Mouse (Mus musculus) CH12.LX (cell line): ENCODE measurements around the gene Sall4. TPM values are rescaled to one million over a fixed set of nuclear protein-coding genes. Genes with fewer than 3 reads are reported as not detected.

Source experiments
- DNase-seq: peaks from one replicate; pipeline ENCODE4 v3.0.0-alpha.2; 2013; ENCODE audit errors: extremely low read depth
- H3K27ac ChIP-seq: 2 replicates; pipeline ENCODE4 v1.5.1; 2012; ENCODE audit warnings: low read depth, mild to moderate bottlenecking, control low read depth, moderate library complexity; ENCODE audit not compliant: insufficient read depth
- H3K27me3 ChIP-seq: replicated peaks from 2 replicates; pipeline ENCODE3; 2012; ENCODE audit warnings: inconsistent platforms
- H3K36me3 ChIP-seq, 2 experiments: replicated peaks in 1 of 2; 2 replicates each; pipeline versions ENCODE3 to v1.6.1; 2012; ENCODE audit warnings: inconsistent platforms in 1 of 2, low read length in 1 of 2, mild to moderate bottlenecking in 1 of 2, mixed read lengths in 1 of 2, moderate library complexity in 1 of 2; ENCODE audit not compliant: control insufficient read depth in 1 of 2, insufficient read depth in 1 of 2
- H3K4me1 ChIP-seq, 2 experiments: 2 replicates each; pipeline ENCODE4 v1.6.1; 2012; ENCODE audit warnings: inconsistent platforms in 1 of 2, moderate library complexity in 1 of 2; ENCODE audit not compliant: insufficient read depth in 2 of 2, control insufficient read depth in 1 of 2
- H3K4me2 ChIP-seq: 2 replicates; pipeline ENCODE4 v1.6.1; 2012; ENCODE audit warnings: low read depth, mild to moderate bottlenecking, control low read depth; ENCODE audit not compliant: poor library complexity, insufficient read depth, severe bottlenecking
- H3K4me3 ChIP-seq, 3 experiments: fragments of 150-350 bp in 1 of 3; sonication (generic) in 1 of 3; replicated peaks in 1 of 3; 2 replicates each; pipeline versions ENCODE3 to v1.5.1; 2011 to 2012; ENCODE audit warnings: low read depth in 2 of 3, low read length in 2 of 3, mild to moderate bottlenecking in 2 of 3, moderate library complexity in 2 of 3, control low read depth in 1 of 3, improper control_type of control experiment in 1 of 3, inconsistent platforms in 1 of 3, mixed read lengths in 1 of 3; ENCODE audit not compliant: poor library complexity in 1 of 3
- H3K79me2 ChIP-seq: replicated peaks from 2 replicates; pipeline ENCODE4 v1.6.1; 2012; ENCODE audit warnings: mild to moderate bottlenecking, moderate library complexity; ENCODE audit not compliant: control insufficient read depth, poor library complexity, insufficient read depth, severe bottlenecking; ENCODE audit errors: extremely low read depth
- H3K9ac ChIP-seq: 2 replicates; pipeline ENCODE4 v1.6.1; 2012; ENCODE audit warnings: low read depth, mild to moderate bottlenecking, control low read depth, moderate library complexity; ENCODE audit not compliant: insufficient read depth
- H3K9me3 ChIP-seq: replicated peaks from 2 replicates; pipeline ENCODE3; 2012; ENCODE audit warnings: low read length, inconsistent platforms, mixed read lengths
- BHLHE40 ChIP-seq: IDR thresholded peaks from 2 replicates; pipeline ENCODE4 v1.6.1; 2011; ENCODE audit warnings: mild to moderate bottlenecking, low read depth, low read length, improper control_type of control experiment
- CHD1 ChIP-seq: IDR thresholded peaks from 2 replicates; pipeline ENCODE4 v1.6.1; 2012; ENCODE audit warnings: low read depth, low read length, improper control_type of control experiment, inconsistent platforms
- CHD2 ChIP-seq: IDR thresholded peaks from 2 replicates; pipeline ENCODE4 v1.6.1; 2011; ENCODE audit warnings: low read length, improper control_type of control experiment
- CTCF ChIP-seq, 2 experiments: IDR thresholded peaks in 1 of 2; conservative IDR thresholded peaks in 1 of 2; 2 replicates each; pipeline ENCODE4 v1.5.1; 2011 to 2012; ENCODE audit warnings: low read depth in 2 of 2, low read length in 2 of 2, improper control_type of control experiment in 1 of 2, inconsistent platforms in 1 of 2, mild to moderate bottlenecking in 1 of 2, moderate library complexity in 1 of 2
- E2F4 ChIP-seq: IDR thresholded peaks from 2 replicates; pipeline ENCODE4 v1.6.1; 2011; ENCODE audit warnings: low read depth, low read length, improper control_type of control experiment; ENCODE audit not compliant: insufficient replicate concordance
- ELF1 ChIP-seq: IDR thresholded peaks from 2 replicates; pipeline ENCODE4 v1.6.1; 2014; ENCODE audit warnings: low read depth, mild to moderate bottlenecking, inconsistent platforms, low read length, improper control_type of control experiment
- ETS1 ChIP-seq: conservative IDR thresholded peaks from 2 replicates; pipeline ENCODE4 v1.6.1; 2012; ENCODE audit warnings: low read depth, mild to moderate bottlenecking, inconsistent platforms, low read length, improper control_type of control experiment, moderate library complexity
- GABPA ChIP-seq: IDR thresholded peaks from 2 replicates; pipeline ENCODE4 v1.6.1; 2012; ENCODE audit warnings: low read depth, low read length, improper control_type of control experiment, inconsistent platforms; ENCODE audit not compliant: insufficient replicate concordance
- HCFC1 ChIP-seq: IDR thresholded peaks from 2 replicates; pipeline ENCODE4 v1.6.1; 2012; ENCODE audit warnings: low read depth, mild to moderate bottlenecking, inconsistent platforms, low read length, improper control_type of control experiment
- KAT2A ChIP-seq: IDR thresholded peaks from 2 replicates; pipeline ENCODE4 v1.6.1; 2012; ENCODE audit warnings: low read length, improper control_type of control experiment, inconsistent platforms; ENCODE audit not compliant: insufficient replicate concordance
- MAFK ChIP-seq: IDR thresholded peaks from 2 replicates; pipeline ENCODE4 v1.6.1; 2011; ENCODE audit warnings: low read length, improper control_type of control experiment; ENCODE audit not compliant: insufficient replicate concordance
- MEF2A ChIP-seq: IDR thresholded peaks from 2 replicates; pipeline ENCODE4 v1.6.1; 2014; ENCODE audit warnings: low read depth, mild to moderate bottlenecking, inconsistent platforms, low read length, improper control_type of control experiment, borderline replicate concordance
- MXI1 ChIP-seq: IDR thresholded peaks from 2 replicates; pipeline ENCODE4 v1.6.1; 2011; ENCODE audit warnings: mild to moderate bottlenecking, low read depth, low read length, improper control_type of control experiment
- NELFE ChIP-seq: IDR thresholded peaks from 2 replicates; pipeline ENCODE4 v1.6.1; 2011; ENCODE audit warnings: low read depth, low read length, improper control_type of control experiment
- NRF1 ChIP-seq: IDR thresholded peaks from 2 replicates; pipeline ENCODE4 v1.6.1; 2014; ENCODE audit warnings: low read depth, mild to moderate bottlenecking, inconsistent platforms, low read length, improper control_type of control experiment, moderate library complexity
- PAX5 ChIP-seq: IDR thresholded peaks from 2 replicates; pipeline ENCODE4 v1.6.1; 2012; ENCODE audit warnings: low read length, inconsistent platforms, mixed read lengths
- RAD21 ChIP-seq: IDR thresholded peaks from 2 replicates; pipeline ENCODE4 v1.6.1; 2011; ENCODE audit warnings: low read depth, mild to moderate bottlenecking, low read length, improper control_type of control experiment, moderate library complexity
- SIN3A ChIP-seq: IDR thresholded peaks from 2 replicates; pipeline ENCODE4 v1.6.1; 2012; ENCODE audit warnings: low read length, improper control_type of control experiment, inconsistent platforms
- SMC3 ChIP-seq: IDR thresholded peaks from 2 replicates; pipeline ENCODE4 v1.6.1; 2011; ENCODE audit warnings: low read depth, low read length, improper control_type of control experiment
- TCF12 ChIP-seq: IDR thresholded peaks from 2 replicates; pipeline ENCODE4 v1.6.1; 2014; ENCODE audit warnings: low read depth, mild to moderate bottlenecking, inconsistent platforms, low read length, improper control_type of control experiment
- UBTF ChIP-seq: IDR thresholded peaks from 2 replicates; pipeline ENCODE4 v1.6.1; 2012; ENCODE audit warnings: low read depth, mild to moderate bottlenecking, inconsistent platforms, low read length, improper control_type of control experiment, moderate library complexity
- USF1 ChIP-seq: IDR thresholded peaks from 2 replicates; pipeline ENCODE4 v1.6.1; 2014; ENCODE audit warnings: low read depth, mild to moderate bottlenecking, inconsistent platforms, low read length, improper control_type of control experiment
- ZC3H11A ChIP-seq: IDR thresholded peaks from 2 replicates; pipeline ENCODE4 v1.6.1; 2012; ENCODE audit warnings: low read depth, mild to moderate bottlenecking, inconsistent platforms, low read length, improper control_type of control experiment
- ZKSCAN1 ChIP-seq: IDR thresholded peaks from 2 replicates; pipeline ENCODE4 v1.6.1; 2012; ENCODE audit warnings: low read depth, inconsistent platforms, low read length, improper control_type of control experiment, borderline replicate concordance
- ZMIZ1 ChIP-seq: IDR thresholded peaks from 2 replicates; pipeline ENCODE4 v1.6.1; 2012; ENCODE audit warnings: low read depth, mild to moderate bottlenecking, inconsistent platforms, low read length, improper control_type of control experiment
- dilution Hi-C: fragments of 300-500 bp; cut with MboI; formaldehyde crosslinking; loops from 2 replicates; pipeline ENCODE4 v1.14.3; 2020; ENCODE audit warnings: low sequenced_read_pairs; ENCODE audit not compliant: extremely low pct_unique_long_range_greater_than_20kb, extremely low pct_ligation_motif_present
- in situ Hi-C: fragments of 300-500 bp; cut with MboI; formaldehyde crosslinking; loops from 3 replicates; pipeline ENCODE4 v1.14.3; 2019; ENCODE audit warnings: low sequenced_read_pairs, low pct_ligation_motif_present, low pct_unique_long_range_greater_than_20kb, mixed read lengths
- polyA plus RNA-seq: library from polyadenylated mRNA; unstranded; fragments of >175 nt; gene quantifications from 2 replicates; pipeline ENCODE4 v1.2.1, GENCODE M21; 2012; ENCODE audit warnings: low read depth; ENCODE audit not compliant: insufficient read length
- total RNA-seq, 2 experiments: library from RNA; depleted of rRNA; stranded (reverse); fragments of 300-350 nt in 1 of 2; fragments of >200 nt in 1 of 2; gene quantifications; 2 replicates each; pipeline ENCODE4 v1.2.3; 2012 to 2014

Gene Sall4
- total and polyA plus RNA-seq, 3 experiments: not detected

- no peaks in the 10 kb centered on the region for H3K9me3 ChIP-seq
- H3K27me3 ChIP-seq: peaks cover 14% of the 10 kb centered on the region
- H3K4me1 ChIP-seq: no peaks in the 10 kb centered on the region
- no peak for TF ChIP-seq NELFE
- TF ChIP-seq KAT2A: no peak
- no peak for TF ChIP-seq NRF1
- TF ChIP-seq USF1: no peak
- no peak for TF ChIP-seq MXI1
- no peak for TF ChIP-seq CHD2
- no peak for TF ChIP-seq PAX5
- TF ChIP-seq ELF1: no peak
- no peak for TF ChIP-seq GABPA
- no peak for TF ChIP-seq SIN3A
- no peak for TF ChIP-seq CHD1
- no peak for TF ChIP-seq MEF2A
- no peak for TF ChIP-seq ZMIZ1
- no peak for TF ChIP-seq ZC3H11A
- TF ChIP-seq MAFK: no peak
- TF ChIP-seq ZKSCAN1: no peak
- no peak for TF ChIP-seq SMC3
- TF ChIP-seq ETS1: no peak
- no peak for TF ChIP-seq UBTF
- H3K79me2 ChIP-seq: no peaks in the 10 kb centered on the region
- no peak overlapping the region for H3K9ac ChIP-seq
- no peaks in the 10 kb centered on the region for H3K36me3 ChIP-seq
- DNase-seq: no peak
- in situ Hi-C loops: no loop called here
- H3K4me2 ChIP-seq: no peak overlapping the region
- H3K4me3 ChIP-seq: no peak overlapping the region
- no peak overlapping the region for H3K27ac ChIP-seq
- dilution Hi-C loops: no loop called here
Observed at GRCm38 (mm10) chr2:168719742-168720141, 48.0 kb downstream of the Sall4 start.

- no peak for DNase-seq
- Histone ChIP-seq H3K36me3 (no peaks in the 10 kb centered on the region), H3K27ac (no peak overlapping the region), H3K4me1 (no peaks in the 10 kb centered on the region), H3K27me3 (peaks cover 14% of the 10 kb centered on the region), H3K4me3 (no peak overlapping the region), H3K79me2 (no peaks in the 10 kb centered on the region), H3K9me3 (no peaks in the 10 kb centered on the region), H3K4me2 (no peak overlapping the region), H3K9ac (no peak overlapping the region)
- TF ChIP-seq CTCF (conservative IDR thresholded peaks at IDR 0.05 in 1 of 2, IDR thresholded peaks at IDR 0.05 in 1 of 2; ENCODE audit: low read depth in 2 of 2, low read length in 2 of 2): no peak
- TF ChIP-seq NELFE: no peak
- TF ChIP-seq MXI1: no peak
- no peak for TF ChIP-seq RAD21
- no peak for TF ChIP-seq PAX5
- TF ChIP-seq GABPA: no peak
- TF ChIP-seq TCF12: no peak
- TF ChIP-seq NRF1: no peak
- TF ChIP-seq SMC3: no peak
- TF ChIP-seq HCFC1: no peak
- TF ChIP-seq BHLHE40: no peak
- no peak for TF ChIP-seq E2F4
- dilution Hi-C loops: no loop called here
- in situ Hi-C loops: no loop called here
Observed at GRCm38 (mm10) chr2:168718735-168719134, 49.0 kb downstream of the Sall4 start.
